Mouse (Mus musculus): Measurements from ENCODE around the gene Ly75. TPM values are rescaled to one million over a fixed set of nuclear protein-coding genes. Genes with fewer than 3 reads are reported as not detected.

The Ly75 gene
- polyA plus RNA-seq, 1 experiment, result 4.4 TPM

DNA sequence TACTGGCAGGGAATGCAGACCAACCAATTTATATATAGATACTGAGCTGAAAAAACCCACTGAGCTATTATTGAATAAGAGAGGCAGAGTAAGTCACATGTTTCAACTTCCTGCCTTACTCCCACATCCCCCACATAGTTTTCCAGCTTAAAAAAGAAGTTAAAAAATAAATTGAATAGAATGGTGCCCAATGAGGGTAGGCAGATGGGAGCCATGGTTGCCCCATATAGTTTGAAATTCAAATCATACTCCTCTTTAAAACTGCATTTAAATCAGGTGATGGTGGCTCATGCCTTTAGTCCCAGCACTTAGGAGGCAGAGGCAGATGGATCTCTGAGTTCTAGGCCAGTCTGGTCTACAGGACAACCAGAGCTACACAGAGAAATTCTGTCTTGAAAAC, 129.6 kb downstream of the Ly75 start:
- Histone ChIP-seq H3K27ac (ENCODE audit: insufficient read depth, low read depth, low read length) (no peak overlapping the region), H3K4me3 (ENCODE audit: low read depth, low read length) (no peak overlapping the region), H3K27me3 (ENCODE audit: control insufficient read depth, insufficient read depth, low read length) (no peaks in the 10 kb centered on the region), H3K36me3 (ENCODE audit: control insufficient read depth, insufficient read depth, low read length) (peaks cover 45% of the 10 kb centered on the region), H3K4me1 (ENCODE audit: control insufficient read depth, insufficient read depth, insufficient read length, low read length) (no peaks in the 10 kb centered on the region)
- TF ChIP-seq POLR2A (IDR thresholded peaks at IDR 0.05; ENCODE audit: low read depth, low read length) (no peak), CTCF (IDR thresholded peaks at IDR 0.05; ENCODE audit: extremely low read depth, insufficient read length, insufficient replicate concordance, low read depth, low read length) (no peak)

DNA sequence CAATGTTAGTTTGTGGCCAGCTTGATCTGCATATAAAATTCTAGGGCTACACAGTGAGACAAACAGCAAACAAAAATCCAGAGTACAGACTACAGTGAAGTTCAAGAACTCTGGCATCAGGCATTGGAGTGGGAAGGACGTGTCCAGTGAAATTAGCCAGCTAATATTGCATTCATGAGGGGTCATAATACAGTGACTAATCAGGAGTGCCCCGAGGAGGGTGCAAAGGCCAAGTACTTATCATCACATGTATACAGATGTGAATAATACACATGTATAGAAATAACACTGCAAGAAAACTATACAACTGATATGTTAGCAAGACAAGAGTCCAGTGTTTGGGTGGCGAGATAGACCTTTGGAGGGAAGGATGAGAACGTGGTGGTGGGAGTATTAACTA, 130.3 kb downstream of the Ly75 start:
- Histone ChIP-seq H3K4me3 (ENCODE audit: low read depth, low read length) (no peak overlapping the region), H3K4me1 (ENCODE audit: control insufficient read depth, insufficient read depth, insufficient read length, low read length) (no peaks in the 10 kb centered on the region), H3K27ac (ENCODE audit: insufficient read depth, low read depth, low read length) (peak overlapping the region; percentile 86; the same call in 1 of the 2 replicates), H3K36me3 (ENCODE audit: control insufficient read depth, insufficient read depth, low read length) (peaks cover 44% of the 10 kb centered on the region), H3K27me3 (ENCODE audit: control insufficient read depth, insufficient read depth, low read length) (no peaks in the 10 kb centered on the region)
- 35% methylated on average over 4 of the region's 4 CpGs for WGBS
- TF ChIP-seq POLR2A (IDR thresholded peaks at IDR 0.05; ENCODE audit: low read depth, low read length), result no peak
- no peak for TF ChIP-seq CTCF (IDR thresholded peaks at IDR 0.05; ENCODE audit: extremely low read depth, insufficient read length, insufficient replicate concordance, low read depth, low read length)

Other genes starting within 250 kb of the Ly75 start
- 4.0 and 9.9 TPM in 2 replicates for gene Baz2b, start 173.5 kb downstream of the Ly75 start, polyA plus RNA-seq (2012; rRNA removed)
- 2.1 and 4.4 TPM in 2 replicates for gene March7, start 173.4 kb downstream of the Ly75 start, polyA plus RNA-seq (2012; rRNA removed)
- gene Cd302, start 98.8 kb downstream of the Ly75 start, polyA plus RNA-seq (2012; rRNA removed), result 21.9 and 29.1 TPM in 2 replicates
- 0.80 and 0.85 TPM in 2 replicates for gene Pla2r1, start 170.0 kb upstream of the Ly75 start, polyA plus RNA-seq (2012; rRNA removed)